Mouse (Mus musculus): ENCODE data around the gene Gpx2. TPM values are rescaled to one million over a fixed set of nuclear protein-coding genes. Genes with fewer than 3 reads are reported as not detected.

Gpx2 gene
- polyA plus RNA-seq, 1 experiment, result not detected

- no peak overlapping the region for H3K4me2 ChIP-seq (ENCODE audit: low read depth)
- no peak overlapping the region for H3K4me3 ChIP-seq
- TF ChIP-seq MAX (IDR thresholded peaks at IDR 0.05; ENCODE audit: low read depth), result no peak
- TF ChIP-seq MYOG (IDR thresholded peaks at IDR 0.05; ENCODE audit: control insufficient read depth in 1 of 3, insufficient read depth in 1 of 3, insufficient read length in 2 of 3, low read depth in 2 of 3), result no peak
- no peak for TF ChIP-seq TCF3 (IDR thresholded peaks at IDR 0.05; ENCODE audit: insufficient read length, low read depth)
- H3ac ChIP-seq (ENCODE audit: control insufficient read depth, insufficient read length), result no peak overlapping the region
- no peaks in the 10 kb centered on the region for H3K79me2 ChIP-seq (ENCODE audit: control insufficient read depth, insufficient read depth)
- no peaks in the 10 kb centered on the region for H3K36me3 ChIP-seq (ENCODE audit: control insufficient read depth, insufficient read depth)
- peaks cover 18% of the 10 kb centered on the region for H3K27me3 ChIP-seq (ENCODE audit: control insufficient read depth, insufficient read depth, insufficient read length)
Measured at GRCm38 (mm10) chr12:76822002-76822650, 26.8 kb upstream of the Gpx2 start.

GRCm38 (mm10) chr12:76820615-76821014, 25.3 kb upstream of the Gpx2 start:
- H3ac ChIP-seq (ENCODE audit: control insufficient read depth, insufficient read length), result no peak overlapping the region
- TF ChIP-seq MYOG (IDR thresholded peaks at IDR 0.05; ENCODE audit: control insufficient read depth in 1 of 3, insufficient read depth in 1 of 3, insufficient read length in 2 of 3, low read depth in 2 of 3) (no peak), REST (IDR thresholded peaks at IDR 0.05; ENCODE audit: insufficient read depth, insufficient read length) (no peak), TCF12 (IDR thresholded peaks at IDR 0.05; ENCODE audit: insufficient read depth, poor library complexity, severe bottlenecking) (no peak), POLR2AphosphoS2 (IDR thresholded peaks at IDR 0.05; ENCODE audit: insufficient read length, low read depth) (no peak), TCF3 (IDR thresholded peaks at IDR 0.05; ENCODE audit: insufficient read length, low read depth) (no peak), POLR2A (IDR thresholded peaks at IDR 0.05; ENCODE audit: insufficient read length, low read depth) (no peak), MAX (IDR thresholded peaks at IDR 0.05; ENCODE audit: low read depth) (no peak), SRF (IDR thresholded peaks at IDR 0.05; ENCODE audit: control insufficient read depth, insufficient read length, low read depth) (no peak), CEBPB (IDR thresholded peaks at IDR 0.05; ENCODE audit: insufficient read depth, poor library complexity, severe bottlenecking) (no peak), MYOD1 (IDR thresholded peaks at IDR 0.05; ENCODE audit: control insufficient read depth in 1 of 3, insufficient read length in 2 of 3, low read depth in 2 of 3) (no peak), USF1 (IDR thresholded peaks at IDR 0.05; ENCODE audit: low read depth) (no peak), E2F4 (IDR thresholded peaks at IDR 0.05; ENCODE audit: insufficient read depth) (no peak)
- no peaks in the 10 kb centered on the region for H3K79me2 ChIP-seq (ENCODE audit: control insufficient read depth, insufficient read depth)
- no peak overlapping the region for H3K4me2 ChIP-seq (ENCODE audit: low read depth)
- H3K4me3 ChIP-seq, result no peak overlapping the region
- H3K36me3 ChIP-seq (ENCODE audit: control insufficient read depth, insufficient read depth), result no peaks in the 10 kb centered on the region
- peaks cover 17% of the 10 kb centered on the region for H3K27me3 ChIP-seq (ENCODE audit: control insufficient read depth, insufficient read depth, insufficient read length)

GRCm38 (mm10) chr12:76819816-76820215, 24.5 kb upstream of the Gpx2 start:
- no peak for TF ChIP-seq MYOD1 (IDR thresholded peaks at IDR 0.05; ENCODE audit: control insufficient read depth in 1 of 3, insufficient read length in 2 of 3, low read depth in 2 of 3)
- peaks cover 17% of the 10 kb centered on the region for H3K27me3 ChIP-seq (ENCODE audit: control insufficient read depth, insufficient read depth, insufficient read length)
- H3ac ChIP-seq (ENCODE audit: control insufficient read depth, insufficient read length), result no peak overlapping the region
- H3K4me2 ChIP-seq (ENCODE audit: low read depth), result no peak overlapping the region
- H3K4me3 ChIP-seq, result no peak overlapping the region
- H3K79me2 ChIP-seq (ENCODE audit: control insufficient read depth, insufficient read depth), result no peaks in the 10 kb centered on the region
- no peaks in the 10 kb centered on the region for H3K36me3 ChIP-seq (ENCODE audit: control insufficient read depth, insufficient read depth)

GRCm38 (mm10) chr12:76818908-76819307, 23.6 kb upstream of the Gpx2 start:
- Histone ChIP-seq H3ac (ENCODE audit: control insufficient read depth, insufficient read length) (no peak overlapping the region), H3K4me3 (no peak overlapping the region), H3K4me2 (ENCODE audit: low read depth) (no peak overlapping the region), H3K79me2 (ENCODE audit: control insufficient read depth, insufficient read depth) (no peaks in the 10 kb centered on the region), H3K36me3 (ENCODE audit: control insufficient read depth, insufficient read depth) (no peaks in the 10 kb centered on the region), H3K27me3 (ENCODE audit: control insufficient read depth, insufficient read depth, insufficient read length) (peaks cover 13% of the 10 kb centered on the region)
- no peak for TF ChIP-seq MYOD1 (IDR thresholded peaks at IDR 0.05; ENCODE audit: control insufficient read depth in 1 of 3, insufficient read length in 2 of 3, low read depth in 2 of 3)
- TF ChIP-seq SRF (IDR thresholded peaks at IDR 0.05; ENCODE audit: control insufficient read depth, insufficient read length, low read depth), result no peak
- no peak for TF ChIP-seq POLR2A (IDR thresholded peaks at IDR 0.05; ENCODE audit: insufficient read length, low read depth)

GRCm38 (mm10) chr12:76818120-76818519, 22.8 kb upstream of the Gpx2 start:
- no peak overlapping the region for H3K4me2 ChIP-seq (ENCODE audit: low read depth)
- no peaks in the 10 kb centered on the region for H3K79me2 ChIP-seq (ENCODE audit: control insufficient read depth, insufficient read depth)
- TF ChIP-seq POLR2A (IDR thresholded peaks at IDR 0.05; ENCODE audit: insufficient read length, low read depth) (no peak), MAX (IDR thresholded peaks at IDR 0.05; ENCODE audit: low read depth) (no peak), POLR2AphosphoS2 (IDR thresholded peaks at IDR 0.05; ENCODE audit: insufficient read length, low read depth) (no peak), MYOD1 (IDR thresholded peaks at IDR 0.05; ENCODE audit: control insufficient read depth in 1 of 3, insufficient read length in 2 of 3, low read depth in 2 of 3) (no peak), MYOG (IDR thresholded peaks at IDR 0.05; ENCODE audit: control insufficient read depth in 1 of 3, insufficient read depth in 1 of 3, insufficient read length in 2 of 3, low read depth in 2 of 3) (no peak), USF1 (IDR thresholded peaks at IDR 0.05; ENCODE audit: low read depth) (no peak), SRF (IDR thresholded peaks at IDR 0.05; ENCODE audit: control insufficient read depth, insufficient read length, low read depth) (no peak), REST (IDR thresholded peaks at IDR 0.05; ENCODE audit: insufficient read depth, insufficient read length) (no peak), E2F4 (IDR thresholded peaks at IDR 0.05; ENCODE audit: insufficient read depth) (no peak), TCF12 (IDR thresholded peaks at IDR 0.05; ENCODE audit: insufficient read depth, poor library complexity, severe bottlenecking) (no peak), CEBPB (IDR thresholded peaks at IDR 0.05; ENCODE audit: insufficient read depth, poor library complexity, severe bottlenecking) (no peak), TCF3 (IDR thresholded peaks at IDR 0.05; ENCODE audit: insufficient read length, low read depth) (no peak)
- H3ac ChIP-seq (ENCODE audit: control insufficient read depth, insufficient read length), result no peak overlapping the region
- no peak overlapping the region for H3K4me3 ChIP-seq
- peaks cover 18% of the 10 kb centered on the region for H3K27me3 ChIP-seq (ENCODE audit: control insufficient read depth, insufficient read depth, insufficient read length)
- no peaks in the 10 kb centered on the region for H3K36me3 ChIP-seq (ENCODE audit: control insufficient read depth, insufficient read depth)
